Mouse (Mus musculus) cerebellum, postnatal 4 days (tissue): ENCODE measurements around the gene Nexn.
"Not testable (repeated sequence)": the region's sequence is repeated elsewhere in the genome, so short reads cannot be mapped to it uniquely, and the experiment has no call there.

Source experiments
- DNase-seq, 2 experiments: peaks; one replicate each; pipeline ENCODE4 v3.0.0; 2022; ENCODE audit warnings: low spot score in 2 of 2, mixed read lengths in 1 of 2

The Nexn gene

DNA sequence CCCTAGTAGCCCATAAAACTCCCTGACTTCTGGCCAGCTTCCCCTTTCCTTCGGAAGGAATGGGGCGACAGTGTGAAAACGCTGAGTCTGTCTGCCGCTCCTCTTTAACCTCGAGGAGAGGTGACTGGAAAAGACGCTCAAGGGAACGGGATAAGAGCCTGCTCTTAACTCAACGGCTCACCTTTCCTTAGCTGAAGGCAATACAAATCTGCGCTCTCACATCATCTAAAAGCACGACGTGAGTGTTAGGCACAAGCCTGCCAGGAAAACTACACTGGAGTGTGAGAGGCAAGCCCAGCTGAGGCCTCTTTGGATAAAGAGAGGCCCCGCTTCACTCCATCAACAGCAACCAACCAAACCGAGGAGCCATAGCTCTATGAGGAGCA is at the start of gene Nexn:
Gene Nexn, minus strand, starts transcription at position 315 of the 386 bp plus-strand sequence.
- DNase-seq: no peak

DNA sequence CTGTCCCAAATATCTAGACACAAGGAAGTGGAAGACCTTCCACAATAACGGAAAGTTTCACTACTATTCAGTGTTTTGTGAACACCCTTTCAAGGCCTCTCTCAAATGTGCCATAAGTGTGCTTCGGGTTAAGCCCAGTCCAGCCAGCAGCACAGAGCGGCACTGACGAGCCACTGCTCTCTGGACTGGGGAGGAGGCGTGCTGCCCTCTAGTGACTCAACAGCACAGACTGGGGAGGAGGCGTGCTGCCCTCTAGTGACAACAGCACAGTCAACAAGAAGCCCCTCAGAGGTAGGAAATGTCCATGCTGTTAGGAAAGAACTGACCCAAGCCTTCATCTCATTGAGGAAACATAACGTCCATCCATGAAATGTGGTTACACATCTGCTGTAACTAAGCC is 49.5 kb upstream of the Nexn start:
- peak; percentile 53 to 71 for DNase-seq

DNA sequence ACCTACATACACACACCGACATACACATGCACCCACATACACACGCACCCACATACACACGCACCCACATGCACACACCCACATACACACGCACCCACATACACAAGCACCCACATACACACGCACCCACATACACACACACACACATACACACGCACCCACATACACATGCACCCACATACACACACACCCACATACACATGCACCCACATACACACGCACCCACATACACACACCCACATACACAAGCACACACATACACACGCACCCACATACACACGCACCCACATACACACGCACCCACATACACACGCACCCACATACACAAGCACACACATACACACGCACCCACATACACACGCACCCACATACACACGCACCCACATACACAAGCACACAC is 48.5 kb upstream of the Nexn start:
- DNase-seq: not testable (repeated sequence)

DNA sequence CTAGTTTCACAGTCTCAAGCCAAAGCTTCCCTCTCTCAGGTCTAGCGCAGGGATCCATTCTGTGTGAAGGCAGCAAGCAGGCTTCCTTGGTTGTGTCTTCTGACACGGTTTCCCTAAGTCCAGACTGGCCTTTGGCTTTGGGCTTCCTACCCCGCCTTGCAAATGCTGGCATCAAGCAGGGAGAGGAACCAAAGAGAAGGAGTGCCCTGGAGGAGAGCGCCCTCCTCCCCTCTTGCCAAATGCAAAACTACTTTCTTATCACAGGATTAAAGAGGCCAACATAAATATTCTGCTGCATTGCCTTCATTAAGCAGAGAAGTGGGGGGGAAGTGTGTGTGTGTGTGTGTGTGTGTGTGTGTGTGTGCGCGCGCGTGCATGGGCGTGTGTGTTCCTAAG is 43.1 kb upstream of the Nexn start:
- no peak for DNase-seq

DNA sequence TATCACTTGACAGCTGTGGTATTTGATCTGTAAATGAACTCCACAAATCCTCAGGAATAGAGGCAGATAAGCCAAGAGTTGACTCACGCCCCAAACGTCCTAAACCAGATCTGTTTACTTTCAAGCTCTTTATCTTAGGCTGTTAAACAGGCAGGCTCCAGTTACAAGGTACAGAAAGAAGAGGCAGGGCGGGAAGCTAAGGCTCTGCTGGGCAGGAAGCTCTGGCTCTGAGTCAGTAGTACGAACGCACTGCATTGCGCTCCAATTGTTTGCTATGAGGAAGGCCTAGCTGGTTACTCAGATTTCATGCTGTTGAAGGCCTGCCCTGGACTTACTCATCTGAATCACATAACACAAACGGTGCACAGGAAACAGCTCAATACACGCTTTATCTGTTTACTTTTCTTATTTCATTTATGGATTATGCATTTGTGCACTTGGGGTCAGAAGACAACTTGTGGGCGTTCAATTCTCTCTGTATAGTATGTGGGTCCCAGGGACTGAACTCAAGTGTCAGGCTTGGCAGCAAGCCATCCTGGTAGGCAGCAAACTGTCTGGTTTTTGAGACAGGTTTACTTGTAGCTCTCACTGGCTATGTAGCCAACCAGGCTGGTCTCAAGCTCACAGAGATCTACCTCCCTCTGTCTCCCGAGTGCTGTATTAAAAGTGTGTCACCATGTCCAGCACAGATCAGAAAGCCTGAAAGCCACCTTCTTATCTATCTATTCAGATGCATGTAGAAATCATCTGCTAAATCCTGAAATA is 42.5 kb upstream of the Nexn start:
- no peak for DNase-seq

DNA sequence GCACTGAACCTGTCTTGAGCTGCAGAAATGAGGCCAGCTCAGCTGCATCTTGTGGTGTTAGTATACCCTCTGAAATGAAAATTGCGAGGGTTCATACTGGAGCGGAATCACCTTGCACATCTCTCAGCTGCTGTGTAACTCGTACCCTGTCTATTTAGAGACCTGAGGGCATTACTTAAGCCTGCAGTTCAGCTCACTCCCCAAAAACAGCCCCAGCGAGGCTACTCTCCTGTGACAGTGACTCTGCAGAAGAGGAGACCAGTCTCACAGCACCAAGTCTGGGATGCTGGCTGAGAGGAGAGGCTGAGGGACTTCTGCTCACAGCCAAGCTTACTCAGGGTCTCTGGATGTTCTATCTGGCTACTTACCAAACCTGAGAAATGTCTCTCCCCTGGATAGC is 39.8 kb upstream of the Nexn start:
- no peak for DNase-seq

DNA sequence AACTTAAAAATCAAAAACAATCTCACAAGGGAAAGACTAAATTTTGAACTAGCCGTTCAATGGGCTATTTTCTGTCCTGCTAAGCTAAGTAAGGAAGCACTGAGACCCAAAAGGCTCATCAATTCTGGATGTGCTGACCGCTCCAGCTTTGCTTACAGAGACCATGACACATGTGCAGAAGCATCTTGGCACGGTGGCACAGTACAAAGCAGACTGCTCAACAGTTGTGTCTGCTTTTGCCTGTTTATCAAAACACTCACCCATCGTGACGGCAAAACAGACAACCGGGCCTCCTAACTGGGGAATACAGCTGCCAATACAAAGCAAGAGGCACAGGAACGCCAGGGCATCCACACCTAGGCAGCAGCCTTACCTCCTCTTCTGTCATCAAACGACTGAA is 38.9 kb upstream of the Nexn start:
- DNase-seq: no peak

DNA sequence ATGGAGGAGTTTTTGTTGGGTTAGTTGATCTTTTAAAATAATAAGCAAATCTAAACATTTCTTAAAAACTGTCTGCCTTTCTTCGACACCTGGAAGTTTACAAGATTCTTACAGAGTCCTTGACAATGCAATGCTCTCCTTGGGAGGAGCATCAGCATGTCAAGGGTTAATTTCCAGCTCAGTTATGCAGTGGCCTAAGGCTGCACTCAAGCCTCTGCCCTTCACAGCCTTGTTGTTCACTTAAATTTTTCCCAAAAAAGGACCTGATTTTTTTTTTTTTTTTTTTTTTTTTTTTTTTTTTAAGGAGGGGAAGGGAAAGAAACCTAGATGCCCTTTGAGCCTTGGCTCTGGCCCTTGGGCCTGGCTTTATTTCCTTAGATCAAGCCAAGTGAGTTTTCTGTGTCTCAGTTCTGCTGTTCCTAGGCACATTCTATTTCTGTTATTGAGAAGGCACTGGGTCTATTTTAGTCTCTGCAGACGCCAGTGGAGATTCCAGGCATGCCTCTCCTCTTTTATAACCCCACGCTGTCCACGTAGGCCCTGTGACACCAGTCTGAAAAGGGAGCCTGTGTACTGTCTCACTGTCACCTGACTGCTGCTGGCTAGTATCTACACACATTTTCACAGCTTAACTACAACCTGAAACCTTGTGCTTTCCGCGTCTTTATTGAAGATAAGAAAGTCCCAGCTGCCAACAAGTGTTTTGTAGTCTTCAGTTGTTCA is 38.1 kb upstream of the Nexn start:
- no peak for DNase-seq

DNA sequence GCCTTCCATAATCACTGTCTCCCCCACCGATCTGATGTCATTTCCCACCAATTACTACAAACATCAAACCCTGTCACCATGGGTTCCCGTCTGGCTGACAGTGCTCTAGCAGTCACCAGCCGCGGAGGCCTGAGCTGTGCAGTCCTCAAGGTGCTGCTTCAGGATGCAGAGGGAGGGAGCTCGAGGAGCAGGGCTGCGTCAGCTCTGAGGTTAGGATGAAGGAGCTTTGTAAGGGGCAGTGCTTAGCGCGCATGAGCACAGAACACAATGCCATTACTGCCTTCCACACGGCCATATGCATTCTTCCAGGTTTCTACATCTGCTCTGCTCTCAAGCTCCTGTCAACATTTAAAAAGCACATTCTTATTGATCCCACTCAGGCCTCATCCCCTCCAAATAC is 36.8 kb upstream of the Nexn start:
- DNase-seq: no peak

DNA sequence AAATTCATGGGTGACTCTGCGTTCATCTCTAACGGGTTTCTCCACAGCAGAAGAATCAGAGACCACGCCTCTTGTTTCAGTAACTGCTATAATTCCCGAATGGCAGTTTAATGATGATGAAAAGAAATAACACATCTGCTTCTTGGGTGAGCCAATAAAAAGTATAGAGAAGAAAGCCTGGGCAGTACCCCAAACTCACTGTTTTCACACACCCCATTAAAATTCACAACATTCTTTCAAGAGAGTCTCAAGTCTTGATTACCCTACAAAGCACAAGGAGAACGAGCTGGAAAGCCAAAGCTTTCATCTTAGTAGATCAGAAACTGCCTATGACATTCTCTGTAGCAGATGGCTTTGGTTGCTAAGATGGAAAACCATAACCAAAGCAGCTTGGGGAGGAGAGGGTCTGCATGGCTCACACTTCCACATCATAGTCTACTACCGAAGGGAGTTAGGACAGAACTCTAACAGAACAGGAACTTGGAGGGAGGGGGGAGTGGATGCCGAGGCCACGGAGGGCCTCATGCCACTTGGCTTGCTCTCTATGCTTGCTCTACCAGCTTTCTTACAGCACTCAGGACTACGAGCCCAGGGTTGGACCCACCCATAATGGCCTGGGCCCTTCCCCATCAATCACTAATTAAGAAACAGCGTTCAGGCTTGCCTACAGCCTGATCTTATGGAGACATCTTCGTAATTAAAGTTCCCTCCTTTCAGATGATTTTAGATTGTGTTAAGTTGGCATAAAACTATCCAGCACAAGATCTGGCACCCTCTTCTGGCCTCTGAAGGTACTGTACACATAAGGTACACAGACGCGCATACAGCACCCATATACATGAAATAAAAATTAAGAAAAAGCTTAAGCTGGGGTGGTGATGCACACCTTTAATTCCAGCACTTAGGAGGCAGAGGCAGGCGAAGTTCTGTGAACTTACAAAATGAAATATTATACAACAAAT is 34.5 kb upstream of the Nexn start:
- DNase-seq: no peak

DNA sequence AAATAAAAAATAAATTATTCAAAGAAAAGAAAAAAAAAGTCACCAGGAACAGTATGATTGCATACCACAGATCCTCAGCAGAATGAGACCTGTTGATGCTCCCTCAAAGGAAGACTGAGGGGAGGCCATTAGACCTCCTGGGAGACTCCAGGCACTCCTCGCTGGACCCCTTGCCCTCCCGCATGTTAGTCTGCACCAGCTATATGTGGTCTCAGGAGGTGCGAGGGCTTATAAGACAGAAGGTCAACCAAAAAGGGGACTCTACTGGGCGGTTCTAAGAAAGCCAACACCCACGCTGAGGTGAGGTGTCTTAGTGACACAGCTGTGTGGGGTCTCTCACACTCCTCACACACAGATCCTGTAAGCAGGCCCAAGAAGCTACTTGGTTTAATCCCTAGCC is 29.7 kb upstream of the Nexn start:
- DNase-seq: no peak

DNA sequence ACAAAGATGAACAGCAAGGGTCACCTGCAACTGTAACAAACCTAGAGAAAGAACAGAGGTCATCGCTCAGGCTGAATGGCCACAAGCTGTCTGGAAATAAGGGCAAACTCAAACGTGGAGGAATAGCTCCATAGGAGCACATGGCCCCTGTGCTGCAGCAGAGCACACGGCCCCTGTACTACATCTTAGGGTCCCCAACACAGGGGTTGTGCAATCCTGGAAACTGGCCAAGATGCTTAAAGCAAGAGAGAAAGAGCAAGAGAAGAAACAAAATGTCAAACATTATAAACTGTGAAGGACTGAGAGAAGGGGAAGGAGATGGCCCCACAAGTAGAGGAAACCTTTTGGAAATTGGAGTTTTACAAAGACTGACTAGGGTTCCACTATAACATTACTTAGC is 28.2 kb upstream of the Nexn start:
- DNase-seq: no peak

DNA sequence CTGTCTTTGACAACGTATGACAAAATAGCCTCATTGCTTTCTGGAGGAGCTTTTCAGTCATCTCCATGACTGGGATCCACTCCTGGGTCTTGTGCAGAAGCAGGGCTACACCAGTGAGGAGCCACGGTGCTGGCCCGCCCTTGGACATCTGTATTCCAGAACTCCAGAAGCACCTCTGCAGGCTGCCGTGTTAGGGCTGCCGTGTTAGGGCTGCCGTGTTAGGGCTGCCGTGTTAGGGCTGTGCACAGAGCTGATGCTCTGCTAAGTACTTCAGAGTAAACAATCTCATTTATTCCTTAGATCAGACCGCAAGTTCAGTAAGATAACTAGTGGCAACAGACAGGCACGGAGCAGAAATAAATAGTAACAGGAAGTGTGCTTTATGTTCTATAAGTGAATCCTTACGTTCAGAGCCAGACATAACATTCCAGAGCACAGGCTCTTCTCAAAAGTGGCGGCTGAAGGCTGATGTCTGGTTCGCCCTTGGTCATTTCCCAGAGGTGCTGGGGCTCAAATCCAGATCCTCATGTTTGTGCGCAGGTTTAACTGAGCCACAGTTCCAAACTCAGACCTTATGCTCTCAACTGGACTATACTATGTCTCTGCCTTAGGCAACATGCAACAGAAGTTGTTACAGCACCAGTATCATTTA is 27.5 kb upstream of the Nexn start:
- DNase-seq: no peak

DNA sequence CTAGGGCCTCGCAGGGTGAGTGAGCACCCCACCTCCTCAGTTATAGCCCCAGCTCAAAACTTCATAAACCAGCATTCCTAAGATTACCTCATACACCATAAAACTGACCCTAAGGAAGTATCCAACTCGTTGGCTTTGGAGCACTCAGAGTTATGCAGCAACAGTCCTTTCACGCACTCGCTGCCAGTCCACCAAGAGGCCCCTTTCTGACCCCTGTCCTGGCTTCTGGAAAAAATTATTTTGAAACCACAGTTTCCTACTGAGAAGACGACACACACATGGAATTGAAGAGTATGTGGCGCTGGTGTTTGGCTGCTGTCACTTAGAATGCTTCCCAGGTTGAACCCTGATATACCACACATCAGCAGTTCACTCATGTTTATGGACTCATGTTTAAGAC is 25.7 kb upstream of the Nexn start:
- no peak for DNase-seq

DNA sequence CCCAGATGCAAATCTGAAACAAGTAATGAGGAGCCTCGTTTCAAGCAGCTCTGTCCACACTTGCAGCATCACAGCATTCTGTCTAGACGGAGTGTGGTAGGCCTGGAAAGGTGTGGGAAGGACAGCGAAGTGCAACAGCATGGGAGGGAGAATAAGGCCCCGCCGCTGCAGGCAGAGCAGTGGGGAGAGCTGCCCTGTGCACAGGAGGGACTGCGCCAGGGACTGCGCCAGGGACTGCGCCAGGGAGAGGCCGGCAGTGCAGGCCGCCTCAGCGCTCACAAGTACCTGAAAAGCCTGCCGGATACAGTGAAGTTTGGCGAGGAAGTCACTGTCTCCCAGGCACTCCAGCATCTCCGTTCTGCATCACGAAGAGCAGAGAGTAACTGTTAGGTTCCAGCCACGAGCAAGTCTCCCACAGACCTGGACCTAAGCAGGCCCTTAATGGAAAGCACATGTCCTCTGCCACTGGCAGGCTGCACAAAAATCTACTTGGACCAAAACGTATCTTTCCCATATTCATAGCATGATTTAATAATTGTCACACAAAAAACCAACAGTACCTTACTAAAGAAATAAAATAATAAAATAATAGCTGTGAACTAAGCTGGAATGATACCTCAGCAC is 24.1 kb upstream of the Nexn start:
- no peak for DNase-seq

DNA sequence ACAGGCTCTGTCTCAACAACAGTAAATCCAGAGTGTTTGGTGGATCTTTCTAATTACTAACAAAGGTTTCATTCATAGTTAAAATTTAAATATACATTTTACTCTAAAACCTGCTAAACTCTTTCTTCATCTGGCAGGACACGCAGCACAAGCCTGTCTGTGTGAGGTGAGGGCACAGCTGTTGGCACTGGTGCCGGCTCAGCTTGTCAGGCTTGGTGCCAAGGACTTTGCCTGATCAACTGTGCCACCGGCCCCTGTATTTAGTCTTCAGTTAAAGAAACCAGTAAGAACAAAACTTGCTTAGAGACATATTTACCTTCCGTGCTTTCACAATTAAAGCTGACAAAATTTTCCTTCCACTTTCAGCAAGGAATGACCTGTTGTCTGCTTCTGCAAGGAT is 22.6 kb upstream of the Nexn start:
- DNase-seq: no peak

DNA sequence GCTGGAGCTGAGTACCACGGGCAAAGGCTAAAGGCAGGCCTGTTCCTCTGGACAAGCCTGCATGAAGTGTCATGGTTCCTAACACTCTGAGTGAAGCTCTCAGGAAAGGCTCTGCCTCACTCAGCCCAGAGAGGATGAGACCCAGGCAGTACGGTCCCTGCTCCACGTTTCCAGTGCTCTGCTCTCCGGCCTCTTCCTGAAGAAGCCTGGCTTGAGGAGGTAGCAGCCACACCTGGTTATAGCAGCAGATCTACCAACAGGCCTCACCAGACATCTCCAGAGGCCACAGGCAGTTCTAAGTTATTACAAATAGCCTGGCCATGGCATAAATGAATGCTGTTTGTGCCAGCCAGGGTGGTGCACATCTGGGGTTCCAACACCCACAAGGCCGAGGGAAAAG is 22.1 kb upstream of the Nexn start:
- no peak for DNase-seq

DNA sequence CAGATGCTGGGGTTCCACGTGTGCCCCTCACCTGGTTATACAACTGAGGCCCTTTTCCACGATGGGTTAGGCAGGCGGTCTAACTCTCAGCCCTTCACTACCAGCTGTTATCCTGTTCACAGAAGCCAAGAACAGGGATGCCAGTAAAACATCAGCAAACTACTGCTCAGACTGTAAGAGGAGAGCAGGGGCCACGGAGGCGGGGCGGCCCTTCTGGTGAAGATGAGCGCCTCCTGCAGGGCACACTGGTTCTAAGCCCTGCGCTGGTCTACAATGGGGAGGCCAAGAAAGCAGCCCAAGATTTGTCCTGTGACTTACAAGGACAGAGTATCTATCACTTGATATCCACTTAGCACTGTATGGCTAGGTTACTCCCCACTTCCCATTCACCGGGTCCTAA is 21.7 kb upstream of the Nexn start:
- DNase-seq: no peak

DNA sequence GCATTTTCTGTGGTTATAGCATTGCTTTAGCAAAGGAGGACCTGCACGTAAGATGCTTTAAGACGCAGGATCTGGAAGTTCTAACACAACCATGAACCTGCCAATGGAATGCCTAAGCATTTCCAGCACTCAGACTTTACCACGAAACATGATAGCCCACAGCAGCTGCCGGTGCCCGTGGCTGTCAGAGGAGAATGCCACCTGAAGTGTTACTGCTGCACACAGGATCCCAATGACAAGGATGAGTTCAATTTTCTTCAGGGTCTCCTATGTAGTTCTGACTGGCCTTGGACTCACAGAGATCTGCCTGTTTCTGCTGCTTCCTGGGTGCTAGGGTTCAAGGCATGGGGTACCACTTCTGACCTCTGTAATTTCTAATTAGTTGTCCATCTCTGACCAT is 18.6 kb upstream of the Nexn start:
- no peak for DNase-seq

DNA sequence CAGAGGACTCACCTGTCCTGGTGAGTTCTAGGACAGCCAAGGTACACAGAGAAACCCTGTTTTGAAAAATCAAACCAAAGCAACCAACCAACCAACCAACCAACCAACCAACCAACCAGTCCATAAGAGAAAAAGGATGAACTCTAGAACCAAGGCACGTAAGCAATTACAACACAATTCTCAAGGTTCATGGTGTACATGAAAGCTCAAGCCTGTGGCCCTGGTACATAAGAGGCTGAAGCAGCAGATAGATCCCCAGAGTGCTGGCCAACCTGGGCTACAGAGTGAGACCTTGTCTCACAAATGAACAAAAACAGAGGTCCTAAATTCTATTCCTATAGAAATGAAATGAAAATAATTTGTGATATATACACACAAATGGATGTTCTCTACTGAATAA is 18.2 kb upstream of the Nexn start:
- DNase-seq: no peak

DNA sequence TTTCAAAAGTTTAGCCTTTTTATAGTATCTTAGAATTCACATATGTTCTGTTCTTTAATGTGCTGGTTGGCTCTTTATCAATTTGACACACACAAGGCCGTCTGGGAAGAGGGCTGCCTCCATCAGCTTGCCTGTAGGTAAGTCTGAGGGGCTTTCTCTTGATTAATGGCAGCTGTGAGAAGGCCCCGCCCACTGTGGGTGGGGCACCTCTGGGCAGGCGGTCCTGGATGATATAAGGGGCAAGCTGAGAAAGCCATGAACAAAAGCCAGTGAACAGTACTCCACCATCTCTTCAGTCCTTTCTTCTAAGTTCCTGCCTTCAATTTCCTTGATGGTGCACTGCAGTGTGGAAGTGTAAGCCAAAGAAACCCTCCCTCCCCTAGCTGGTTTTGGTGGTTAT is 16.0 kb upstream of the Nexn start:
- no peak for DNase-seq
